Mouse (Mus musculus) liver, embryonic 14.5 days (tissue): ENCODE results near the gene Sh3bgr.

Experiments used
- CTCF ChIP-seq: IDR thresholded peaks from 2 replicates; pipeline ENCODE4 v1.5.1; 2016; ENCODE audit warnings: antibody characterized with exemption, low read depth, control low read depth
- EP300 ChIP-seq: IDR thresholded peaks from 2 replicates; pipeline ENCODE4 v1.6.1; 2016; ENCODE audit warnings: antibody characterized with exemption, low read depth

DNA sequence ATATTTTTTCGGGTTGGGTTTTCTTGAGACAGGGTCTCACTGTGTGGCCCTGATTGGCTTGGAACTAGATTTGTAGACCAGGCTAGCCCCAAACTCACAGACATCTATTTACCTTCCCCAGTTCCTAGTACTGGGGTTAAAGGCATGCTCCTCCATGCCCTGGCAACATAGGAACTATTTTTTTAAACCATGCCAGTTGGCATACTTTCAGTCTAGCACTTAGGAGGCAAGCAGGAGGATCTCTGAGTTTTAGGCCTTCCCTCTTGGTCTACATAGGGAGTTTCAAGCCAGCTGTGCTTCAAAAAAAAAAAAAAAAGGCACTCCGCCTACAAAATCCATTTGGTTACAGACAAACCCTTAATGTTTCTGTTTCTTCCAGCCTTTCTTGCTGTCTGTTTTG is 45.8 kb upstream of the Sh3bgr start:
- TF ChIP-seq CTCF (no peak), EP300 (no peak)
